Mouse (Mus musculus) lung, adult 2 months (tissue): Measurements from ENCODE around the gene Dab2ip. TPM values are rescaled to one million over a fixed set of nuclear protein-coding genes. Genes with fewer than 3 reads are reported as not detected.

Source experiments
- DNase-seq: peaks from one replicate; pipeline ENCODE4 v3.0.0; 2022
- H3K4me1 ChIP-seq: fragments of 200-500 bp; 2 replicates; pipeline ENCODE4 v1.6.1; 2011; ENCODE audit warnings: low read length; ENCODE audit not compliant: control insufficient read depth, insufficient read depth
- H3K4me3 ChIP-seq: fragments of 200-500 bp; replicated peaks from 2 replicates; pipeline ENCODE3; 2011; ENCODE audit warnings: low read depth, mild to moderate bottlenecking, control low read depth, low read length; ENCODE audit errors: extremely low read depth
- CTCF ChIP-seq: fragments of 200-500 bp; IDR thresholded peaks from 2 replicates; pipeline ENCODE4 v1.5.1; 2011; ENCODE audit warnings: mild to moderate bottlenecking, low read length, control low read depth; ENCODE audit not compliant: insufficient read depth
- POLR2A ChIP-seq: fragments of 200-500 bp; IDR thresholded peaks from 2 replicates; pipeline ENCODE4 v1.6.1; 2011; ENCODE audit warnings: low read depth, mild to moderate bottlenecking, control low read depth, low read length, borderline replicate concordance; ENCODE audit errors: extremely low read depth
- WGBS: fragments of 180-500 bp; shearing (Covaris S2); methylation state at CpG from one replicate; pipeline ENCODE4 v1.1.7; 2018; 5-methylcytosine and 5-hydroxymethylcytosine counted together
- polyA plus RNA-seq: library from polyadenylated mRNA; depleted of rRNA; stranded (reverse); fragments of >200 nt; gene quantifications from 2 replicates; pipeline ENCODE4 v1.2.3, GENCODE M21; 2012

The Dab2ip gene
- polyA plus RNA-seq, 1 experiment = 113 TPM

GRCm38 (mm10) chr2:35610168-35610951, 52.3 kb downstream of the Dab2ip start:
- 34% methylated on average over 11 of the region's 11 CpGs for WGBS
- TF ChIP-seq POLR2A = no peak
- TF ChIP-seq CTCF = no peak
- no peak for DNase-seq

GRCm38 (mm10) chr2:35610976-35611375, 52.9 kb downstream of the Dab2ip start:
- no peak for DNase-seq
- Histone ChIP-seq H3K4me1 (peaks cover 22% of the 10 kb centered on the region), H3K4me3 (no peak overlapping the region)
- TF ChIP-seq CTCF = no peak
- no peak for TF ChIP-seq POLR2A
- 81% methylated on average over 7 of the region's 7 CpGs for WGBS

More at GRCm38 (mm10) chr2:35610168-35610951, 52.3 kb downstream of the Dab2ip start:
- Histone ChIP-seq H3K4me1 (peaks cover 20% of the 10 kb centered on the region), H3K4me3 (no peak overlapping the region)

GRCm38 (mm10) chr2:35611645-35612044, 53.6 kb downstream of the Dab2ip start:
- WGBS = 75% methylated on average over 4 of the region's 4 CpGs
- TF ChIP-seq POLR2A = no peak
- TF ChIP-seq CTCF = no peak
- peaks cover 22% of the 10 kb centered on the region for H3K4me1 ChIP-seq
- DNase-seq = no peak
- no peak overlapping the region for H3K4me3 ChIP-seq

GRCm38 (mm10) chr2:35612297-35612696, 54.2 kb downstream of the Dab2ip start:
- no peak for DNase-seq
- Histone ChIP-seq H3K4me1 (peaks cover 26% of the 10 kb centered on the region), H3K4me3 (no peak overlapping the region)
- TF ChIP-seq CTCF (no peak), POLR2A (no peak)
- WGBS = 67% methylated on average over 7 of the region's 7 CpGs

- TF ChIP-seq POLR2A (no peak), CTCF (no peak)
- H3K4me1 ChIP-seq = peaks cover 31% of the 10 kb centered on the region
- 29% methylated on average over 3 of the region's 3 CpGs for WGBS
- DNase-seq = no peak
- H3K4me3 ChIP-seq = no peak overlapping the region
Observed at GRCm38 (mm10) chr2:35613946-35614353, 55.9 kb downstream of the Dab2ip start.

- no peak for TF ChIP-seq CTCF
- 43% methylated on average over 3 of the region's 3 CpGs for WGBS
- H3K4me1 ChIP-seq = peaks cover 31% of the 10 kb centered on the region
- no peak overlapping the region for H3K4me3 ChIP-seq
- no peak for DNase-seq
Observed at GRCm38 (mm10) chr2:35614411-35614810, 56.3 kb downstream of the Dab2ip start.

DNA sequence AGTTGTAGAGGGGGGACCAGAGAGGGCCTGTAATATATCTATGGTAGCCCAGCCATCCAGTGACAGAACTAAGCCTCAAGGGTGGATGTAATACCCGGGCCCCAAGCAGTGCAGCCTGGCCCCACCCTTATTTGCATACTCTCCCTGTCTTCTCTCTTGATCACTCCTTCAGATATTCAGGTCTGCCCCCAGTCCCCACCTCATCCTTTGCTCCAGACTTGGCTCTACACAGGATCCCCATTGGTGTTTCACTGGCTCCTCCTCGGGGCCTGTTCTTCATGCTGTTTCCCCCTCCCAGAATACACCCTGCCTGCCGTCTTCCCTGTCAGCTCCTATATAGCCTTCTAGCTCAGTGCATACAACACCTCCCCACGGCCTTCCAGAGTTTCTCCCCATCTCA, 57.3 kb downstream of the Dab2ip start:
- no peak for DNase-seq
- 76% methylated on average over 4 of the region's 4 CpGs for WGBS
- TF ChIP-seq CTCF (no peak), POLR2A (no peak)
- Histone ChIP-seq H3K4me1 (peaks cover 29% of the 10 kb centered on the region), H3K4me3 (no peak overlapping the region)

GRCm38 (mm10) chr2:35615977-35616376, 57.9 kb downstream of the Dab2ip start:
- TF ChIP-seq POLR2A (no peak), CTCF (0 out of 2 replicates have a peak, but pooled peaks have one; percentile 6)
- WGBS = 74% methylated on average over 2 of the region's 2 CpGs
- Histone ChIP-seq H3K4me1 (peaks cover 28% of the 10 kb centered on the region), H3K4me3 (no peak overlapping the region)
- no peak for DNase-seq

DNA sequence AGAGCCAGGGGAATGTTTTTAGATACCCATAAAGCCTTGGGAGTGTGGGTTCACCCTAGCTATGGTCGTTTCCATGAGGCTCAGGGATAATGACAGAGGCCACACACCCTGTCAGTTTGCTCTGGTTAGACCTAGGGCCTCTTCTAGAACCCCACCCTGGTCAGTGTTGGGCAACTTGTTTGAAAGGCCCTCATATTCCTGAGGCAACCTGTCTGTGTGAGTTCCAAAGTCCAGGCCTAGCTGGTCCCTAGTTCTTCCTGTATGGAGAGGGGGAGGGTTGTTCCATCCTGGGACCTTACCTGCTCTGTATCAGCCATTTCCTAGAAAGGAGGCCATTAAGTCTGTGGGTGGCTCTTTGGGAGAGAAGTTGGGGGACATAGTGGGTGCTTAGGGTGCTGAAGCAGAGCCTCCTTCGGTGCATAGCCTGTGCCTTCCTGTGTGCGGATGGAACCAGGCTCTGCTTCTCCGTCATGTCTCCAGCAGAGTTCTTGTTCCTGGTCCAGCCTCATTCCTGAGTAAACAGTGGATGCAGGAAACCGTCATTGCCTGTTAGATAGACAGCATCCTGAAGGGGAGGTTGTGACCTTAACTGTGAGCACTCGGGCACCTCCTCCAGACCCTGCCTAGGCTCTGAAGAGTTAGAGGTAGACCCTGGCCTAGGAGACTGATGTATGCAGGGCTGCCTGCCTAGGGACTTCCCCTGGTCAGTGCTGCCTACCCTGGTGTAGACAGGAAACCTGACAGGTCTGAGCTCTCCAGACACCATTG, 59.0 kb downstream of the Dab2ip start:
- TF ChIP-seq CTCF (no peak), POLR2A (peak; percentile 18; the same call in 1 of the 2 replicates)
- Histone ChIP-seq H3K4me1 (peaks cover 26% of the 10 kb centered on the region), H3K4me3 (no peak overlapping the region)
- no peak for DNase-seq
- WGBS = 52% methylated on average over 6 of the region's 6 CpGs

- Histone ChIP-seq H3K4me1 (peaks cover 36% of the 10 kb centered on the region), H3K4me3 (no peak overlapping the region)
- no peak for DNase-seq
- no peak for TF ChIP-seq POLR2A
- no peak for TF ChIP-seq CTCF
- 78% methylated on average over 7 of the region's 7 CpGs for WGBS
Observed at GRCm38 (mm10) chr2:35618981-35619380, 60.9 kb downstream of the Dab2ip start.
